Mouse (Mus musculus): ENCODE measurements around the gene Dctn3. TPM values are rescaled to one million over a fixed set of nuclear protein-coding genes. Genes with fewer than 3 reads are reported as not detected.
"Not testable (repeated sequence)": the region's sequence is repeated elsewhere in the genome, so short reads cannot be mapped to it uniquely, and the experiment has no call there.

The Dctn3 gene
- total RNA-seq, 2 experiments from 2014 or later, result 142 to 158 TPM

DNA sequence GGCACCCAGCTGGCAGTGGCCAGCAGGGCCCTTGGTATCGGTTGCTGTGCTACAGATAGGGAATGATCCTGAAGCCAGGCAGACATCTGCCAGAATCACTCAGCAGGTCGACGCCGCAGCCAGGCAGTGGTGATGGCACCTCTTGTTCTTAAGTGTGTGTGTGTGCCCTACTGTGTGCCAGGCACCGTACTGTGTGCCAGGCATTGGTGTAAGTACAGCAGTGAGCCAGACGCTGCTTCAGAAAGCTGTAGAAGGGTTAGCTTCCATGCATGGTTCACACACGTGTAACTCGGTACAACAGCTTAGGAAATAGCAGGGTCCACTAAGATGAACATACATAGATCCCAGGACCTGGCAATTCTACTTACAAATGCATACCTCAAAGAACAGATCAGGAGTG lies 22.7 kb downstream of the Dctn3 start:
- DNase-seq (ENCODE audit: low spot score in 2 of 2), result not testable (repeated sequence)

DNA sequence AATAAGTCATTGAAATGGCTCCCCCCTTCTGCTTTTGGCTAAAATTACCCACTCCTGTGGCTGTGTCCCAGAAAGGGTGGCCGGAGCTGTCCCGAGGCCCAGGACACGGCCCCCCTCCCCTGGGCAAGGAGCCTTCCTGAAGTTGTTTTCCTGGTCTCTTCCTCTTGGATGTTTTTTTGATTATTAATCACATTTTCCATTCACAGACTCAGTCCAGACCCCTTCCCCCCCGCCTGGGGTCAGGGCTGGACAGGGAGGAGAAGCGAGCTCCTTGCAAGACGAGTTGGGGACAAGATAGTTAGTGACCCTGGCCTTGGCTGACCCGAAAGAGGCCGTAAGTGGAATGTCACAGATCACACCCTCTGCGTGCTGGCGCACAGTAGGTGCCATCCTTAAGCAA lies 23.2 kb downstream of the Dctn3 start, which contains the start of gene Il11ra1:
Gene Il11ra1 (plus strand): TSS at position 207 of the 400 bp plus-strand sequence.
- DNase-seq (ENCODE audit: low spot score in 2 of 2), result not testable (repeated sequence)

- peak in 1 of 2 experiments; percentile 46 for DNase-seq (ENCODE audit: low spot score in 2 of 2)
Observed at GRCm38 (mm10) chr4:41698421-41699016, 24.5 kb downstream of the Dctn3 start.

DNA sequence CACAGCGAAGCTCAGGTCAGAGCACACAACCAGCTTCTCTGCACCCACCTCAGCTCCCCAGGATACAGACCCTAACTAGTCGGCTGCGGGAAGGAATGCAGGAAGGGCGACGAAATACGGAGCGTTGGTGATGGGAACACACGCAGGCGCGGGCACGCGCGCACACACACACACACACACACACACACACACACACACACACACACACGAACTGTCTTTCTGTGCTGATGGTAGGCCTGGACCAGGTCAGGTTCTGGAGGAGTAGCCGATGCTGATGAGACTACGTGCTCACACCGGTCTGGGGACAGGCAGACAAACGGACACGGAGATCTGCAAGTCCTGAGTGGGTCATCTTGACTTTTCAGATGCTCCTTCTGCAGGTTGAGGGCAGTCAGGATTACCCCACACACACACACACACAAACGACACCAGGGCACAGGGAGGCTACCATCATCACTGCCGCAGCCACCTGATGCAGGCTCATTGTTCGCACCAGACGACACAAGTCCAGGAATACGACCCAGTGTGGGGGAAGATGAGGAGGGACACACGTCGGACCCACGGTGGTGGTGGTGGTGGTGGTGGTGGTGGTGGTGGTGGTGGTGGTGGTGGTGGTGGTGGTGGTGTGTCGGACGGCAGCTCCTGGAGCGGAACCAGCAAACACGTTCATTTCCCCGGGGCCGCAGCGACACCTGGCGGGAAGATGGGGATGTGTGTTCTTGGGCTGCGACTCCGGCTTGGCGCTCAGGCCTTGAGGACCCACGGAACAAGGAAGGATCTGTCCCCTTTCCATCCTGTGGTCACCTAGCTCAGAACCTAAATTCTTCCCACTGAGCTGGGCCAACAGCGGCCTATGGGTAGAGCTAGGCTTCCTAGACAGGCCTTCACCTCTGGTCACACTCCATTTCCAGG lies 25.8 kb downstream of the Dctn3 start, which contains the start of gene Cntfr:
Gene Cntfr (minus strand): TSS at position 160 of the 912 bp plus-strand sequence.
- peak; percentile 87 to 91 for DNase-seq (ENCODE audit: low spot score in 2 of 2)

- not testable (repeated sequence) for DNase-seq (ENCODE audit: low spot score in 2 of 2)
Observed at GRCm38 (mm10) chr4:41696452-41696851, 26.5 kb downstream of the Dctn3 start.

DNA sequence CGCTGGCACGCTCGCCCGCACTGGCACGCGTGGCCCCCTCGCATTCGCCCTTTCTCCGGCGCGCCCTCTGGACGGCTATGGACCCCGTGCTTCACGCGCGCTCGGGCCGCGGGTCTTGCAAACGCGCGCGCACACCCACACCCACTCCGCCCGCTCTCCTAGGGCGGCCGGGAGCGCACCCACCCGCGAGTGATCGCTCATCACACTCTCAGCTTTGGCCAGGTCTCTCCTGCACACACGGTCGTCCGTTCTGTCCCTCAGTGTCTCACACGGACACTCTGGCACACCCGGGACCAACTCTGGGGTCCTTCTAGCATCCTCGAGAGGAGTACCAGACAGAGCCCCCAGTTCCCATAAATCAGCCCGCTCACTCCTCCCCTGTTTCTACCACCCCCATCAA lies 27.2 kb downstream of the Dctn3 start:
- not testable (repeated sequence) for DNase-seq (ENCODE audit: low spot score in 2 of 2)

DNA sequence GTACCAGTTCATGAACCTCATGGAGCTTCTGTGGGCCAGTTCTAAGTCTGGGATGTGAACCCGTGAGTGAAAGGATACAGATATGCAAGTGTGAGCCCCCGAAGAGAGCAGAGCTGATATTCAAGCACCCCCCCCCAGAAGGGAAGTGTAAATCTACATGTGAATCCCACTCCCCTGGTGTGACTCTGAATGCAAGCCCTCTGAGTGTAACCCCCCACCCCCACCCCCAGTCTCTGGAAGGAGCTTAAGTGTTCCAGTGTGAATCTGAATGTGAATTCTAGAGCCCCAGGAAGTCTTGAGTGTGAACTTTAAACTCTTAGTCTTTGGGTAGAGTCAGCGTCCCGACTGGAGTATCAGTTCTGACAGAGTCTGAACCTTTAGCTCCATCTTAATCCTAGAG lies 29.5 kb downstream of the Dctn3 start:
- DNase-seq (ENCODE audit: low spot score in 2 of 2), result not testable (repeated sequence)

DNA sequence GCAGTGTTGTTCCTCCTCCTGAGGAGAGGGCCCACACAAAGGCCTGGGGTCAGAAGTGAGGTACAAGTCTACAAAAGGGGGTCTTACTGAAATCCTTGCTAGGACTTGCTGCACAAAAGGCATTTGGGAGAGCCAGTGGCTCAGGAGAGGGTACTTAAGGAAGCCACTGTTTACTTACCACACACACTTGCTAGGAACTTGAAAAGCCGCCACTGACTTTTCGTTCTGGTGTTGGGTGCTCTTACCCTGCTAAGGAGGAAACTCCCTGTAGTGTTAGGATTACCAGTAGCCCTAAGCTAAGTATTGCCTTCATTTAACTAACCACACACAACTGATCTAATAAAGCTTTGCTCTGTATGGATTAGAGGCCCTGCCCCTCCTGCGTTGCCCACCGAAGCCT lies 33.0 kb downstream of the Dctn3 start:
- DNase-seq (ENCODE audit: low spot score in 2 of 2), result not testable (repeated sequence)

GRCm38 (mm10) chr4:41688562-41688961 lies 34.4 kb downstream of the Dctn3 start:
- not testable (repeated sequence) for DNase-seq (ENCODE audit: low spot score in 2 of 2)

DNA sequence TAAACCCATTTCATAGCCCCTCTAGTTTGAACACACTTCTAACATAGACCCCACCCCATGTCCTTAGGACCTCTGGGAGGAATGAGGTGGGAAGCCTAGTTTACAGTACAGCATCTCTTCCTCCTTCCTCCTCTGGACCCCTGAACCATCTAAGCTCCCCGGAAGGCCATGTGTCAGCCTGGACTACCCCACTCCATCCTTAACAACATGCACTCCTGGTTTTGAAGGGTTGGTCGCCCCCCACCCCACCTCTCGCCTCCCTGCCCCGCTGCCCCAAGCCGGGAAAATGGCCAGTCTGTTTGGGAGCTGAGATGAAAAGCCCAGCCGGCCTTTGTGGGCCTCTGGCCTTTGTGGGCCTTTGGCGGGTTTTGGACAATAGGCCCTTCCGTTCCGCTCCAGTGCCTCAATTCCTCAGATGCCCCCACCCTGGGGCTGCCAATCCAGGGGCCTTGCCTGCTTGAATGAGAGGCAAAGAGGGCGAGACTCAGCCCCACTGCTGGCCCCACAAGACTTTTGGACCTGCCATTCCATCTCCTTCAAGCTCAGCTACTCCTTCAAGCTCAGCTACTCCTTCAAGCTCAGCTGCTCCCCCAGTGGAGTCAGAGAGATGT lies 37.0 kb downstream of the Dctn3 start:
- DNase-seq (ENCODE audit: low spot score in 2 of 2), result peak in 1 of 2 experiments; percentile 40

DNA sequence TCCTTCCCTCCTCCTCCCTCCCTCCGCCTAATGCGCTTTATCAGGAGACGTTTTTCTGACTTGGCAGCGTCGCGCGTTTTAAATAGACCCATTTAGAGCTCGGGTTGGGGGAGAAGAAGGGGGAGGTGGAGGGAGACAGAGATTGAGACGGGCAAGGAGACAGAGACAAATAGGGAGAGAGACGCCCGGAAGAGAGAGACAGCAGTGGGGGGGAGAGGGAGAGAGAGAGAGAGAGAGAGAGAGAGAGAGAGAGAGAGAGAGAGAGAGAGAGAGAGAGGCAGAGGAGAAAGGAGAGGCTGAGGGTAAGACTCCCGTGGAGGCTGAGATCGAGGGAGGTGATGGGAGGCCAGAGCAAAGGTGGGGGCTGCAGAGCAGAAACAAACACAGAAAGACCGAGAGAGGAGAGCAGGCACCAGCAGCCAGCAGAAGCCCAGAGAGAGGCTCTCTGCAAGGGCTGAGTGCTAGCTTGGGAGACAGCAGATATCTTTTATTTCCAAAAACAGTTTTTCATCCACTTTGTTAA lies 38.0 kb downstream of the Dctn3 start:
- not testable (repeated sequence) for DNase-seq (ENCODE audit: low spot score in 2 of 2)

- DNase-seq (ENCODE audit: low spot score in 2 of 2), result not testable (repeated sequence)
Observed at GRCm38 (mm10) chr4:41684131-41684930, 38.6 kb downstream of the Dctn3 start.

- DNase-seq (ENCODE audit: low spot score in 2 of 2), result not testable (repeated sequence)
Observed at GRCm38 (mm10) chr4:41683303-41683702, 39.7 kb downstream of the Dctn3 start.

GRCm38 (mm10) chr4:41682789-41683188 lies 40.2 kb downstream of the Dctn3 start:
- no peak for DNase-seq (ENCODE audit: low spot score in 2 of 2)

DNA sequence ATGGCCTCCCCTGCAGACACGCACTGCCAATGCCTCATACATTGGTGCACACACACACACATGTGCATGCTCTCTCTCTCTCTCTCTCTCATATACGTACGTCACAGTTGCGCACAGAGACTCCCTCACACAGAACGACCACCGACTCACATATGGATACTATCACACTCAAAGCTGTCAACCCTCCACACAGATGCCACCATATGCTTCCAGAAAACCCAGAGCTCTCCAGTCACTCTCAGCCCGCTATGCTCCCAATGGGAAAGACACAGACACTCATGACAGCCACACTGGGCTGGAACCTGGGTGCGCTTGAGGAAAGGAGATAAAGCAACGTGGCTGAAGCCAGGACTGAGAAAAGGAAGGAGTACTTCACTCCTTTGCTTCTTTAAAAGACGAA lies 41.0 kb downstream of the Dctn3 start:
- peak in 1 of 2 experiments; percentile 28 for DNase-seq (ENCODE audit: low spot score in 2 of 2)

- peak in 1 of 2 experiments; percentile 44 for DNase-seq (ENCODE audit: low spot score in 2 of 2)
Observed at GRCm38 (mm10) chr4:41681176-41681575, 41.8 kb downstream of the Dctn3 start.

DNA sequence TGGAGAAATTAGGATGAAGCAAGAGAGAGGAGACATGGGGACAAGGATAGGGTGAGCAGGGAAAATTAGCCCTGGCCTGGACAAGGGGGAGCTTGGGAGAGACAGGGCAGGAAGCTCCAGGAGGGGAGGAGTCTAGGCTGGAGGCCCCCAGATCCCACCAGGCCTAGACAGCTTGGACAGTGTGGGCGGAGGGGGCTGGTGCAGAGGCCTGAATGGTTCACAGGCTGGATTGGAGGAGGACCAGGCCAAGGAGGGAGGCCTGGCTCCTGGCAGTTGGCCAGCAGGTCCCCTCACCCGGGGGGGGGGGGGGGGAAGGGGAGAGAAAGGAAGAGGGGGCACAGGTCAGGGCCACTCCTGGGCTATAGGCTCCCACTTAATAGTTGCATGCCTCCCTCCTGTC lies 43.7 kb downstream of the Dctn3 start:
- DNase-seq (ENCODE audit: low spot score in 2 of 2), result no peak

- no peak for DNase-seq (ENCODE audit: low spot score in 2 of 2)
Observed at GRCm38 (mm10) chr4:41678863-41679262, 44.1 kb downstream of the Dctn3 start.

DNA sequence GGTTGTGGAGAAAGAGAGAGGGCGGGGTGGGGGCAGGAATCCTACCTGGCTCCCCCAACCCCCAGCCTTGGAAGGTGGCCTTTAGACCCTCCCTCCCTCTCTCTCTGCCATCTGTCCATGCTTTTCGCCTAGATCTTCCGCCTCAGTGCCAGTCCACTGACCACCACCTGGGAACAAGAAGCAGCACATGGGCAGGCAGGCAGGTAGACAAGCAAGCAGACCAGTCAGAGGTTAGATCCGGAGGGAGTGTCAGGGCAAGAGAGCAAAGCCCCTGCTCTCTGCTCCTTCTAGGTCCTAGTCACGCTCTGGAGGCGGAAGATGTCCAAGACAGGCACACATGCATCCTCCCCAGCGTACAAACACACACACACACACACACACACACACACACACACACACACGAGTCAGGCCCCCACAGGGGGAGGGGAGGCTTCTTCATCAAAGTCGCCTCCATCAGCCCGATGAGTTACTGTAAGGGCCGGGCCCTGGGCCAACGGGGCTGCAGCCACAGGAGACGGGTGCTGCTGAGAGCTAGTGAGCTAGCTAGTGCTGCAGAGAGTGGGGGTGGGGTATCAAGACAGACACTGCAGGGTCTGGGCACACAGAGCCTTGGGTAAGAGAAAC lies 45.9 kb downstream of the Dctn3 start:
- peak; percentile 33 to 49 for DNase-seq (ENCODE audit: low spot score in 2 of 2)

Measured in layer of hippocampus, postnatal 10 days (tissue).